Mouse (Mus musculus) heart, embryonic 12.5 days (tissue): ENCODE results near the gene Canx. TPM values are rescaled to one million over a fixed set of nuclear protein-coding genes. Genes with fewer than 3 reads are reported as not detected.
A peak's percentile ranks its signal among the peaks of the same experiment; 100 is the strongest.

ENCODE experiments used
- ATAC-seq: fragments of 200-750 bp; cut with Nextera tagmentation; 2 replicates; pipeline ENCODE4 v1.8.0; 2017; ENCODE audit warnings: moderate TSS enrichment, moderate library complexity; ENCODE audit not compliant: insufficient number of reproducible peaks, low FRiP score
- H3K27ac ChIP-seq: fragments of 300-500 bp; sonication (generic); 2 replicates; pipeline ENCODE4 v1.5.1; 2016; ENCODE audit warnings: mild to moderate bottlenecking, moderate library complexity; ENCODE audit not compliant: poor library complexity, severe bottlenecking
- H3K27me3 ChIP-seq: fragments of 300-500 bp; sonication (generic); replicated peaks from 2 replicates; pipeline ENCODE4 v1.6.1; 2016; ENCODE audit warnings: mild to moderate bottlenecking, moderate library complexity
- H3K36me3 ChIP-seq: fragments of 300-500 bp; sonication (generic); 2 replicates; pipeline ENCODE4 v1.6.1; 2016; ENCODE audit warnings: mild to moderate bottlenecking, moderate library complexity
- H3K4me1 ChIP-seq: fragments of 300-500 bp; sonication (generic); replicated peaks from 2 replicates; pipeline ENCODE4 v1.6.1; 2016; ENCODE audit warnings: mild to moderate bottlenecking
- H3K4me2 ChIP-seq: fragments of 300-500 bp; sonication (generic); 2 replicates; pipeline ENCODE4 v1.6.1; 2016; ENCODE audit warnings: mild to moderate bottlenecking, moderate library complexity
- H3K4me3 ChIP-seq: fragments of 300-500 bp; sonication (generic); 2 replicates; pipeline ENCODE4 v1.5.1; 2016; ENCODE audit warnings: mild to moderate bottlenecking
- H3K9ac ChIP-seq: fragments of 300-500 bp; sonication (generic); 2 replicates; pipeline ENCODE4 v1.6.1; 2016; ENCODE audit warnings: mild to moderate bottlenecking, moderate library complexity
- H3K9me3 ChIP-seq: fragments of 300-500 bp; sonication (generic); replicated peaks from 2 replicates; pipeline ENCODE4 v1.6.1; 2016; ENCODE audit warnings: mild to moderate bottlenecking, moderate library complexity
- WGBS: fragments of 180-500 bp; shearing (Covaris S2); methylation state at CpG from one replicate; pipeline ENCODE4 v1.1.7; 2016; 5-methylcytosine and 5-hydroxymethylcytosine counted together
- microRNA counts: library from miRNA; unstranded; fragments of <30 nt; microRNA quantifications from one replicate; lab custom pipeline; 2017
- microRNA-seq: library from miRNA; unstranded; fragments of <30 nt; microRNA quantifications from one replicate; pipeline ENCODE4, GENCODE M21; 2017
- polyA plus RNA-seq: library from polyadenylated mRNA; unstranded; fragments of >200 nt; fragmentation: Nextera tagmentation; extraction: Ambion mirVana; gene quantifications from 2 replicates; pipeline ENCODE4 v1.2.1, GENCODE M21; 2016

Gene Canx
- polyA plus RNA-seq, 1 experiment from 2014 or later = 331 TPM

DNA sequence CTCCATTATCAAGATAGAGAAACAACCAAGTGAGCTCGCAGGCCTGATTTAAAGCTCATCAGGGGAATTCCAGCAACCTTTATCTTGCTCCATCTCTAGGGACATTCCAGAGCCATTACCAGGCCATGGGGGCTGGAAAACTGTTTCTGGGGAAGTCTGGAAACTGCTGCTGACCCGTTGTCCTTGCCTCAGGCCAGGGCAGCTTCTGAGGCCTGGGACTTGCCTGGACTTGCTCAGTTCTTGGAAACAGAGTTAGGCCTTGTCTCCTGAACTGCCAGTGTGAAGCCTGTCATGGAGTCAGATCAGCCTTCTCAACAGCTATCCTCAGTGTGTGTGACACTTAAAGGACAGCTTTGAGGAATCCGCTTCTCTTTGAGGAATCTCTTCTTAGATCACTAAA lies 73.3 kb downstream of the Canx start:
- H3K4me1 ChIP-seq = peaks cover 16% of the 10 kb centered on the region
- H3K9ac ChIP-seq = no peak overlapping the region
- no peaks in the 10 kb centered on the region for H3K27me3 ChIP-seq
- H3K36me3 ChIP-seq = peaks cover 14% of the 10 kb centered on the region
- 43% methylated on average over 3 of the region's 3 CpGs for WGBS
- no peak overlapping the region for H3K27ac ChIP-seq
- H3K4me3 ChIP-seq = no peak overlapping the region
- no peaks in the 10 kb centered on the region for H3K9me3 ChIP-seq
- H3K4me2 ChIP-seq = no peak overlapping the region
- peak; percentile 34; the same call in 1 of the 2 replicates for ATAC-seq

- 78% methylated on average over 7 of the region's 7 CpGs for WGBS
- H3K4me2 ChIP-seq = no peak overlapping the region
Measured at GRCm38 (mm10) chr11:50248473-50249171, 76.9 kb downstream of the Canx start.

DNA sequence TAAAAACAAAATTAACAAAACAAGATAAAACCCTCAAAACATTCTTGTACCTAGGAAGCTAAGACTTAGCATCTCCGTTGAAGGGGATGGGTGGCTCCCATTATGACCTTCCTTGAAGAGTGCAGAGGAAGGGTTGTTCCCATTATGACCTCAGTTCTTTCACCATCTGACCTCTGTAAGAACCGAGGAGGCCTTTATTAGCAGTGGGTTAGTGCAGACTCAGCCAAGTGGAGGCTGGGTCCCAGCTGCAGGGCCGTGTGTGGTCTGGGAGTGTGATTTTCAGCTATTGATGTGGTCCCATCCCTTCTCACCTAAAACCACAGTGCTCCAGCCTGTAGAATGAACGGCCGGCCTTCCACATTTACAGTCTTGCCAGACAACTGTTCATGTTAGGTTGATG lies 80.2 kb downstream of the Canx start:
- no peak overlapping the region for H3K4me2 ChIP-seq
- no peak for ATAC-seq
- 69% methylated on average over 5 of the region's 5 CpGs for WGBS

More at GRCm38 (mm10) chr11:50248473-50249171, 76.9 kb downstream of the Canx start:
- H3K4me3 ChIP-seq = no peak overlapping the region
- ATAC-seq = no peak
- H3K4me1 ChIP-seq = peaks cover 16% of the 10 kb centered on the region
- H3K27me3 ChIP-seq = no peaks in the 10 kb centered on the region
- no peaks in the 10 kb centered on the region for H3K36me3 ChIP-seq
- no peak overlapping the region for H3K27ac ChIP-seq
- no peaks in the 10 kb centered on the region for H3K9me3 ChIP-seq
- no peak overlapping the region for H3K9ac ChIP-seq

More for the DNA sequence above, 80.2 kb downstream of the Canx start:
- Histone ChIP-seq H3K9ac (no peak overlapping the region), H3K27ac (no peak overlapping the region), H3K27me3 (no peaks in the 10 kb centered on the region), H3K4me1 (no peaks in the 10 kb centered on the region), H3K9me3 (no peaks in the 10 kb centered on the region), H3K36me3 (no peaks in the 10 kb centered on the region), H3K4me3 (no peak overlapping the region)

MicroRNAs within 50 kb of the gene (microRNA counts, 519-probe panel; counts per million panel counts)
- 4,340 counts per million, percentile 41 among the panel's probes with 10 or more counts for microRNA mmu-miR-804 (lab: Ali Mortazavi, UCI)

Small RNA genes lying within 50 kb of the gene (microRNA-seq; reads per million reads assigned to microRNA genes)
- not detected for gene Mir804

Other genes with a start within 250 kb of the Canx start
- gene Tbc1d9b, start 194.3 kb downstream of the Canx start, polyA plus RNA-seq = 35.5 and 35.9 TPM in 2 replicates
- 10.1 and 11.6 TPM in 2 replicates for gene Mrnip, start 151.2 kb downstream of the Canx start, polyA plus RNA-seq
- 209 and 210 TPM in 2 replicates for gene Sqstm1, start 114.8 kb downstream of the Canx start, polyA plus RNA-seq
- 35.4 and 39.3 TPM in 2 replicates for gene Mgat4b, start 114.8 kb downstream of the Canx start, polyA plus RNA-seq
- gene Ltc4s, start 87.1 kb downstream of the Canx start, polyA plus RNA-seq = 0.63 and 0.70 TPM in 2 replicates
- gene Maml1, start 33.4 kb downstream of the Canx start, polyA plus RNA-seq = 4.6 and 6.1 TPM in 2 replicates
- 0.26 TPM in 1 of 2 replicates, not detected in the other for gene Cby3, start 28.8 kb upstream of the Canx start, polyA plus RNA-seq
- 255 and 272 TPM in 2 replicates for gene Hnrnph1, start 51.3 kb upstream of the Canx start, polyA plus RNA-seq
- 19.6 and 21.8 TPM in 2 replicates for gene Rufy1, start 105.5 kb upstream of the Canx start, polyA plus RNA-seq